ENCODE assay signal across 9 mouse cellular contexts in genomic region chr3:147063578-147064442, GRCm38 (mm10).
DNase-seq lines count a peak whose midpoint lies in the region; ATAC-seq and TF ChIP-seq lines count a peak whose summit lies in the region.
"Had no signal": no experiment of that assay in that cellular context is flagged by ENCODE, and none has a peak within 500 bp of the region (broad histone marks: within the 10 kb centered on the region; RNA-seq: fewer than 3 reads in every experiment).

No protein-coding gene starts in this region.

- H3K4me2 ChIP-seq in heart, embryonic 13.5 days = no peak overlapping the region

- WGBS in heart, embryonic 13.5 days = 68% methylated on average over 16 of the region's 16 CpGs

- H3K27me3 ChIP-seq in heart, embryonic 13.5 days (replicated peaks) = no peaks in the 10 kb centered on the region

- intact Hi-C loops in gastrocnemius, adult 2 months (cut with DNase I) = no loop called here
- intact Hi-C loops in gastrocnemius, postnatal 14 days (cut with DNase I; ENCODE audit: low total_unique reads) = no loop called here

- H3K4me1 ChIP-seq in heart, embryonic 13.5 days = peaks cover 15% of the 10 kb centered on the region

- no peak overlapping the region for H3K27ac ChIP-seq in gastrocnemius, adult 2 months
- H3K27ac ChIP-seq in heart, embryonic 13.5 days (replicated peaks) = peak overlapping the region; percentile 24

- no peaks in the 10 kb centered on the region for H3K9me3 ChIP-seq in heart, embryonic 13.5 days

- no peak for TF ChIP-seq CTCF in gastrocnemius, adult 2 months (IDR thresholded peaks at IDR 0.05)

- no peak for ATAC-seq in heart, embryonic 13.5 days (ENCODE audit: extremely low read depth, insufficient number of reproducible peaks, low FRiP score, low TSS enrichment)
- ATAC-seq in erythroblast, adult 5-6 weeks (replicated peaks; ENCODE audit: low FRiP score, poor library complexity, severe bottlenecking) = no peak
- ATAC-seq in monocyte, adult 5-6 weeks (replicated peaks; ENCODE audit: insufficient number of reproducible peaks, low FRiP score, low TSS enrichment, poor library complexity, severe bottlenecking) = no peak

- peak overlapping the region; percentile 29; the same call in 1 of the 2 replicates for H3K4me3 ChIP-seq in gastrocnemius, adult 2 months
- no peak overlapping the region for H3K4me3 ChIP-seq in heart, embryonic 13.5 days
- H3K4me3 ChIP-seq: erythroblast, embryonic 14.5 days had no signal

- DNase-seq in gastrocnemius, adult 2 months = peak; percentile 29
- no peak for DNase-seq in gastrocnemius, postnatal 14 days
- DNase-seq in NIH3T3 (ENCODE audit: low read depth) = peak; percentile 55
- peak; percentile 66 for DNase-seq in lung, postnatal 10 days
- DNase-seq in spleen, postnatal 36 days (ENCODE audit: low spot score in 2 of 2) = no peak

- H3K36me3 ChIP-seq in heart, embryonic 13.5 days = no peaks in the 10 kb centered on the region

- 0 out of 2 replicates have a peak overlapping the region, but pooled peaks have one; percentile 15 for H3K9ac ChIP-seq in heart, embryonic 13.5 days

Comparison
In these comparisons a context has a peak if more than half of its experiments do, and no peak if none do; other contexts are left out.
1. DNase-seq: peak in gastrocnemius, adult 2 months (single experiment), NIH3T3 (single experiment) and lung, postnatal 10 days (single experiment); none in gastrocnemius, postnatal 14 days (single experiment) and spleen, postnatal 36 days (0 of 2).